Mouse (Mus musculus) frontal cortex, adult (tissue): ENCODE data around the gene Tsx.
"Not testable (repeated sequence)": the region's sequence is repeated elsewhere in the genome, so short reads cannot be mapped to it uniquely, and the experiment has no call there.

ENCODE experiments used
- ATAC-seq: cut with Nextera tagmentation; 2 replicates; pipeline ENCODE4 v1.9.2; 2017; ENCODE audit warnings: mild to moderate bottlenecking, moderate library complexity, mixed read lengths; ENCODE audit not compliant: low TSS enrichment

Tsx gene

GRCm38 (mm10) chrX:103414167-103414566 lies at the start of gene Tsx:
Tsx (plus strand) TSS chrX:103414467.
- no peak for ATAC-seq

- no peak; the same call in 1 of the 2 replicates for ATAC-seq
Observed at GRCm38 (mm10) chrX:103366201-103366600, 48.1 kb upstream of the Tsx start.

DNA sequence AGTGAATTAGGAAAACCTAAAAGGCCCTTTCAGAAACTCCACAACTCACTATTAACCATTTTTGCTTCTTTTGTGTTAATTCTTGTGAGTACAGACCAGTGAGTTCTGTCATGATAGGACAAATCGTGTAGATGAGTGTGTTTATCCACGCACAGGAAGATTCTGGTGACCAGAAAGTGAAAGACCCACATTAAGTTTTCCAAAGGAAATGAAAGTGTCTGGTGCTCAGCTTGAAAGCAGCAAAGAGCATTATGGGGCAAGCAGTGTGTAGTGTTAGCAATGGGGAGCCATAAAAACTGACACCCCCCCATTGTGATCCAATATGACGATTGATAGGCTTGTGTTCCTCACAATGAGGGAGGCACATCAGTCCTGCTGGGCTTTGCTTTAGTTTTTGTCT lies 45.6 kb upstream of the Tsx start:
- ATAC-seq: no peak

- no peak for ATAC-seq
Observed at GRCm38 (mm10) chrX:103371221-103371620, 43.0 kb upstream of the Tsx start.

DNA sequence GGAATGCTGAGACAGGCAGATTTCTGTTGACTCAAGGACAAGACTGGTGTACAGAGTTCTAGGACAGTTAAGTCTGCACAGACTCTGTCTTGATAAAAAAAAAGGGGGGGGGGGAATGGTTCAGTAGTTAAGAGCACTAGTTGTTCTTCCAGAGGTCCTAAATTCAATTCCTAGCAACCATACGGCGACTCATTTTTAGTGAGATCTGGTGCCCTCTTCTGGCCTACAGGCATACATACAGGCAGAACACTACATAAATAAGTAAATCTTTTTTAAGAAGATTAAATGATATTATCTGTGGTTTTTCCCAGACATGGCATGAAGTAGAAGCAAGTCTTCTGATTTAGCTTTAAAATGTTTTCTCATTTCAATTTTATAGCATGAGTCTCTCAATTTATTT lies 42.6 kb upstream of the Tsx start:
- ATAC-seq: no peak; the same call in 1 of the 2 replicates

- ATAC-seq: no peak
Observed at GRCm38 (mm10) chrX:103374250-103374649, 40.0 kb upstream of the Tsx start.

DNA sequence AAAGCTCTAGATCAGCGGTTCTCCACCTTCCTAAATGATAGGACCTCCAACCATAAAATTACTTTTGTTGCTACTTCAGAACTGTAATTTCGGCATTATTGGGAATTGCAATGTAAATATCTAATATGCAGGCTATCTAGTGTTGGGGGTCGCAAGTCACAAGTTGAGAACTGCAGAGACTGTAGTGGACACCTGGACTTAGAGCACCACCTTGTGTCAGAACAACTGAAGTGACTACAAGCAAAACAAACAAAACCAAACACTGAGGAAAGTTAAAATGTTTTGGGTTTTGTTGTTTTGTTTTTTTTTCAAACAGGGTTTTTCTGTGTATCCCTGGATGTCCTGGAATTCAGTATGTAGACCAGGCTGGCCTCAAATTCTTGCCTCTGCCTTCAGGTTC lies 29.7 kb upstream of the Tsx start:
- no peak for ATAC-seq

DNA sequence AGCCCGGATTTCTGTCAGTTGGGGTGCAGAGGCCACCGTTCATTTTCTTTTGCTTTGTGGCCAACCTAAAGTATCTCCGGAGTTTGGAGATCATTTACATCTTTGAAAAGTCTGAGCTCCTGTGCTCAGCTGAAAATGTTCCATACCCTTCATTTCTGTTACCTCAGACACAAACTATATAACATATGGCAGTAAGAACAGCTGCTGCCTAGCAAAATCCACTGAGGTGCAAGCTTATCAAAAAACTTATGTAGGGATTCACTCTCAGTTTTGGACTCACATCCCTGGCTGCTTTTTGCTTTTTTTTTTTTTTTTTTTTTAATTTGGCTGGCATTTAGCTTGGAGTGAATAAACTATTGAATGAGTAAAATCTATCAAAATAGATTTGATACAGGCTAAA lies 26.1 kb upstream of the Tsx start:
- peak; percentile 91 for ATAC-seq

DNA sequence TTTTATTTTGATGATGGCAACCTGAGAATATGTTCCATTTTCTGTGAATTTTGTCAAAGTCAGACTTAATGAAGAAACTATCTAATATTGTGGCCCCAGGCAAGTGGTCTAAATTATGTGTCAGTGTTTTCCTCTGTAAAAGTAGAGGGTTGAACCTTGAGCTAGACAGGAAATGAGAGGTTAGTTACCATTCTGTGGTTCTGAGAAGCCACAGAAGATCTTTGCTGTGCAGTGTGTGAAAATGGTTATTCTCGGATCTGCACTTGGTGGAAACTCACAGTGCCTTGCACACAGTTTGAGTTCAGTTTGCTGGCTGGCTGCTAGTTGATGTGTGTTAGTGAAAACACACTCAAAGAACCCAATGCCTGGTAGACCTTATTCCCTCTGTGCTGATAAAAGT lies 20.4 kb upstream of the Tsx start:
- ATAC-seq: no peak

- no peak for ATAC-seq
Observed at GRCm38 (mm10) chrX:103405021-103405420, 9.2 kb upstream of the Tsx start.

DNA sequence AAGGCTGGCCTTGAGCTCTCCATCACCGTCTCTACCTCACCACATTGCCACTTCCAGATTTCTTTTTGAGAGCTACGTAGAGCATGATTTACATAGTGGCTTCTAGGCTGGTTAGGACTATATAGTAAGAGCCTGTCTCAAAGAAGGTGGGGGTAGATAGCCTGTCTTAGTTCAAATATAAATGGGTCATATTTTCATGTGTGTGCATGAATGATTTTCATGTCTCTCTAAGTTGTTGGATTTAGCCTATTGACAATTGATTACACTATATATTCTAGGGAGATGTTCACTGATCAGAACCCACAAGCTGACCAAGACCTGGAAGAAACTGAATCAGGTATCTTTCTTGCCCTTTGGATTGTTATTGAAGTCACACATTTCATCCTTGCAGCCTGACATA lies 7.4 kb downstream of the Tsx start, which contains the start of gene Gm26992:
Gene Gm26992 (plus strand): TSS at position 301 of the 400 bp plus-strand sequence.
- no peak for ATAC-seq

- ATAC-seq: no peak
Observed at GRCm38 (mm10) chrX:103427677-103428076, 13.4 kb downstream of the Tsx start.

GRCm38 (mm10) chrX:103432293-103432692 lies 18.0 kb downstream of the Tsx start:
- no peak for ATAC-seq

DNA sequence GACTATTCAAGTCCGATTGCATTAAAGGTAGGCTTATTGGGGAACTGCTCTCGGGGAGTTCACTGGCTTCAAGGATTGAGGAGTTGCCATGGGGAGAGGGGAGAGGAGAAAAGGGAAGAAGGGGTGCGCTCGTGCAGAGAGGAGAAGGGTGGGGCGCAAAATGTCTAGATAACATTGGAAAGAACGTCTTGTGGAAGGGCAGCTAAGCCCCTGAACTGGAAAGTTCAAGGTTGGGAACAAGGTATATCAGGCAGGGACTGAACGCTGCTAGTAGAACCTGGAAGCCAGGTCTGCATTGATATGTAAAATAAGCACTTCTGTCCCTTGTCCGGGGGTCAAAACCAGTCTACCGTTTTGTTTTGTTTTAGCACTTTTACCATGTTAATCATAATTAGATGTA lies 23.8 kb downstream of the Tsx start:
- ATAC-seq: no peak

DNA sequence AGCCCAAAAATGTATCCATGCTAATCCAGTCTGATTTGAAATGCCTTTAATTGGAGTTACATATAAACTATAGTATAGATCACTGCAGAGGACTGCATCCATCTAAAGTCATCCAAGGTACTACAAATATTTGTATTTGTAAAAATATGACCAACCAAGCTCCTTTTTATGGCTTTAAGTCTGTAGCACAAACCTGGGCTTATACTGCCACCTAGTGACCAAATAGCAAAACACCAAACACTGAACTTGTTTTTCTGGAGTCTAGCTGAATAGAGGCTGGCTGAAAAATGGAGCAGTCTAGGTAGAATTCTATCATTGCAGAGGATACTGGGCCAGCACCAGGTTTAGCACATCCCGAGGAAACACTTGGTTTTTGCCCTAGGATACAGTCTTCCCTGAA lies 26.5 kb downstream of the Tsx start:
- ATAC-seq: peak; percentile 59; the same call in 1 of the 2 replicates

DNA sequence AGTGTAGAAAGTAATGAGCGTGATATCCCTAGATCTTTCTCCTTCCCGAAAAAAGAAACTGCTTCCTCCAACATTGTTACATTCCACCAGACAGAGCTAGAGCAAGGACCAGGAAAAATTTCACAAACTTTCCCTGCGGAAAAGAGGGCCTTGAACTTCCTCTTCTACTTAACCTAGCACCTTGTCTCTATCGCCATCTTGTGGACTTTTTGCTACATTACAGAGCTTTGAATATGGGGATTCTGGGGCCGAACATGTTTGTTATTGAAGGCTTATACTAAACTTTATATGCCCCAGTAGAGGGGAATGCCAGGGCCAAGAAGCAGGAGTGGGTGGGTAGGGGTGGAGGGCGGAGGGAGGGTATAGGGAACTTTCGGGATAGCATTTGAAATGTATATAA lies 29.5 kb downstream of the Tsx start:
- no peak for ATAC-seq

DNA sequence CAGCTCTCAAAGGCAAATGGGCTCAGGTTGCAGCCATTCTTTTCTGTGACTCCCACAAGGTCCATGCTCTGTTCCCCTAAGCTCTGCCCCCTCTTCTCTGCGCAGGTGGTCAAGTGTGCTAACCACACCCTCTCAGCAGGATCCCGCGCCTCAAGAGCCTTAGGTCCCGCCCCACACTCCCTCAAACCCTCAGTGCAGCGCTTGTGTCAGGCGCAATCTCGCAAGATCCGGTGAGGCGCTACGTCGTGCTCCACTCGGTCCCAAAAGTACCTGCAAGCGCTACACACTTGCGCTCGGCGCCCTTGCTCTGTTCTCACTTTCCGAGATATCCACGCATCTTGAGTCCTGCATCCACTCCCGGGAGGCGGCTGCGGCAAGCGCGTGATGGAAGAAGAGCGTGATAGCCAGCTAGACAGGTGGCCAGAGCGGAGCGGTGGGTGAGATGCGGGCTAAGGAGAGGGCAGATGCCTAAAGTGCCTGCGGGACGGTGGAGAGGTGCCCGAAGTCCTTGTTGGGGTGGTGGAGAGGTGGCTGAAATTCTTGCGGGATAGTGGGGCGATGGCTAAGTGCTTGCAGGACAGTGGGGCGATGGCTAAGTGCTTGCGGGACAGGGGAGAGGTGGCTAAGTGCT lies 33.4 kb downstream of the Tsx start:
- ATAC-seq: peak; percentile 80

DNA sequence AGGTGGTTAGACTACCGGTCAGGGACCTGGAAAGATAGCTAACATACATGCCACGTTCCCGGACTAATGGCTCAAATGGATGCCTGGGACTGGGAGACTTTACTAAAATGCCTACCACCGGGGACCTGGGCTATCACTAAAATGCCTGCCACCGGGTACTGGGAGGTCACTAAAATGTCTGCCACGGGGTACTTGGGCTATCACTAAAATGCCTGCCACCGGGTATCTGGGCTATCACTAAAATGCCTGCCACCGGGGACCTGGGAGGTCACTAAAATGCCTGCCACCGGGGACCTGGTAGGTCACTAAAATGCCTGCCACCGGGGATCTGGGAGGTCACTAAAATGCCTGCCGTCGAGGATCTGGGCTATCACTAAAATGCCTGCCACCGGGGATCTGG lies 34.2 kb downstream of the Tsx start:
- ATAC-seq: not testable (repeated sequence)

DNA sequence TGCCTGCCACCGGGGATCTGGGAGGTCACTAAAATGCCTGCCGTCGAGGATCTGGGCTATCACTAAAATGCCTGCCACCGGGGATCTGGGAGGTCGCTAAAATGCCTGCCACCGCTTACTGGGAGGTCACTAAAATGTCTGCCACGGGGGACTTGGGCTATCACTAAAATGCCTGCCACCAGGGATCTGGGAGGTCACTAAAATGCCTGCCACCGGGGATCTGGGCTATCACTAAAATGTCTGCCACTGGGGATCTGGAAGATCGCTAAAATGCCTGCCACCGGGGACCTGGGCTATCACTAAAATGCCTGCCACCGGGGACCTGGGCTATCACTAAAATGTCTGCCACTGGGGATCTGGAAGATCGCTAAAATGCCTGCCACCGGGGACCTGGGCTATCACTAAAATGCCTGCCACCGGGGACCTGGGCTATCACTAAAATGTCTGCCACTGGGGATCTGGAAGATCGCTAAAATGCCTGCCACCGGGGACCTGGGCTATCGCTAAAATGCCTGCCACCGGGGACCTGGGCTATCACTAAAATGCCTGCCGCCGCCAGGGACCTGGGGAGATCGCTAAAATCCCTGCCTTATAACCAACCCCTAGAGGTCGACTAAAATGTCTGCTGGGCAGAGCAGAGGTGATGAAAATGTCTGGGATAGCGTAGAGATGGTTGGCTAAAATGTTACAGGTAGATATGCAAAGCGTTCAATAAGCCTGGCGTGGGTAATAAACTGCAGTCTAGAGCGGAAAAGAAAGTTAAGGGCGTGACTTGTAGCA lies 34.9 kb downstream of the Tsx start:
- ATAC-seq: not testable (repeated sequence)

- ATAC-seq: no peak
Observed at GRCm38 (mm10) chrX:103452815-103453214, 38.5 kb downstream of the Tsx start.

GRCm38 (mm10) chrX:103460056-103460455 lies 45.8 kb downstream of the Tsx start:
- no peak for ATAC-seq

- no peak for ATAC-seq
Observed at GRCm38 (mm10) chrX:103468998-103469397, 54.7 kb downstream of the Tsx start.

- no peak for ATAC-seq
Observed at GRCm38 (mm10) chrX:103472346-103472745, 58.1 kb downstream of the Tsx start.
